Mouse (Mus musculus): ENCODE results near the gene Rrp8. TPM values are rescaled to one million over a fixed set of nuclear protein-coding genes. Genes with fewer than 3 reads are reported as not detected.
A peak's percentile ranks its signal among the peaks of the same experiment; 100 is the strongest.
"Not testable (repeated sequence)": the region's sequence is repeated elsewhere in the genome, so short reads cannot be mapped to it uniquely, and the experiment has no call there.

Gene Rrp8
- polyA plus RNA-seq, 1 experiment from 2014 or later, result 51.2 TPM

- peak within 1 kb of the TSS; percentile 86 for H3K4me2 ChIP-seq (ENCODE audit: low read depth, low read length)
- peak within 1 kb of the TSS; percentile 67 for H3K27ac ChIP-seq (replicated peaks; ENCODE audit: low read depth, low read length)
- H3K9ac ChIP-seq (replicated peaks; ENCODE audit: low read length), result peak within 1 kb of the TSS; percentile 80
- H3K4me1 ChIP-seq (ENCODE audit: control insufficient read depth, insufficient read depth, low read length), result no peaks in the 10 kb centered on the region
- no peaks in the 10 kb centered on the region for H3K27me3 ChIP-seq (ENCODE audit: control insufficient read depth, insufficient read depth, low read length)
- WGBS, result under 1% methylated on average over 51 of the region's 62 CpGs
- peaks cover 7% of the 10 kb centered on the region for H3K36me3 ChIP-seq (replicated peaks; ENCODE audit: control insufficient read depth, insufficient read depth, low read depth, low read length)
- peak; percentile 91 for DNase-seq (ENCODE audit: low spot score)
- H3K9me3 ChIP-seq (replicated peaks; ENCODE audit: control insufficient read depth, low read length), result no peaks in the 10 kb centered on the region
- H3K4me3 ChIP-seq (ENCODE audit: low read depth, low read length), result peak within 1 kb of the TSS; percentile 87
- peak; percentile 97 for ATAC-seq (replicated peaks; ENCODE audit: insufficient number of reproducible peaks, low FRiP score, low TSS enrichment, low read depth)
Observed at GRCm38 (mm10) chr7:105736264-105736901, 802 bp downstream of the Rrp8 start, which contains the start of gene Ilk. TSS of gene Ilk (plus strand) at chr7:105736592.

GRCm38 (mm10) chr7:105735464-105735863 is 1.7 kb downstream of the Rrp8 start:
- not testable (repeated sequence) for DNase-seq (ENCODE audit: low spot score); H3K9me3 ChIP-seq (replicated peaks; ENCODE audit: control insufficient read depth, low read length); H3K27ac ChIP-seq (replicated peaks; ENCODE audit: low read depth, low read length); H3K36me3 ChIP-seq (replicated peaks; ENCODE audit: control insufficient read depth, insufficient read depth, low read depth, low read length); ATAC-seq (replicated peaks; ENCODE audit: insufficient number of reproducible peaks, low FRiP score, low TSS enrichment, low read depth); H3K27me3 ChIP-seq (ENCODE audit: control insufficient read depth, insufficient read depth, low read length); H3K4me1 ChIP-seq (ENCODE audit: control insufficient read depth, insufficient read depth, low read length)
- Histone ChIP-seq H3K9ac (replicated peaks; ENCODE audit: low read length) (peak overlapping the region; percentile 80), H3K4me3 (ENCODE audit: low read depth, low read length) (peak overlapping the region; percentile 87), H3K4me2 (ENCODE audit: low read depth, low read length) (peak overlapping the region; percentile 86)
- 51% methylated on average over 4 of the region's 4 CpGs for WGBS

DNA sequence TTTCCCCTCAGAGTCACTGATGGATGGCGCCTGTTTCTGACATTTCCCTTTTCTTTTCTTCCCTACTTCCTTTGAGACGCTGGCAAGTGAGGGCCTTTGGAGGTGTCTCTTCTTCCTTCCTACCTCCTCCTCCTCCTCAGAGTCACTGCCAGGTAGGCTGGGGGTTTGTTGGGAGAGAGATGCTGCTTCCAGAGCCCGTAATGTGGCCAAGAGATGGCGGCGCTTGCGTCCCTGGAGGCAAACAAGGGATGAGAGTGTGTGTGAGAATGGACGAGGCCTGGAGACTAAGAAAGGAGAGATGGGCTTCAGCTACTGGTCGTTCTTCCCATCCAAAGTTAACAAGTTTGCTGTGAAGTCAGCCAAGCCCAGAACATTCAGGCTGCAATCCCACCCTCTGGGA is 2.4 kb downstream of the Rrp8 start:
- Histone ChIP-seq H3K4me3 (ENCODE audit: low read depth, low read length) (no peak overlapping the region), H3K27me3 (ENCODE audit: control insufficient read depth, insufficient read depth, low read length) (no peaks in the 10 kb centered on the region), H3K9ac (replicated peaks; ENCODE audit: low read length) (no peak overlapping the region), H3K4me2 (ENCODE audit: low read depth, low read length) (no peak overlapping the region), H3K9me3 (replicated peaks; ENCODE audit: control insufficient read depth, low read length) (no peaks in the 10 kb centered on the region), H3K27ac (replicated peaks; ENCODE audit: low read depth, low read length) (no peak overlapping the region), H3K36me3 (replicated peaks; ENCODE audit: control insufficient read depth, insufficient read depth, low read depth, low read length) (peaks cover 7% of the 10 kb centered on the region), H3K4me1 (ENCODE audit: control insufficient read depth, insufficient read depth, low read length) (no peaks in the 10 kb centered on the region)
- WGBS, result 87% methylated on average over 8 of the region's 8 CpGs
- ATAC-seq (replicated peaks; ENCODE audit: insufficient number of reproducible peaks, low FRiP score, low TSS enrichment, low read depth), result no peak
- DNase-seq (ENCODE audit: low spot score), result no peak

DNA sequence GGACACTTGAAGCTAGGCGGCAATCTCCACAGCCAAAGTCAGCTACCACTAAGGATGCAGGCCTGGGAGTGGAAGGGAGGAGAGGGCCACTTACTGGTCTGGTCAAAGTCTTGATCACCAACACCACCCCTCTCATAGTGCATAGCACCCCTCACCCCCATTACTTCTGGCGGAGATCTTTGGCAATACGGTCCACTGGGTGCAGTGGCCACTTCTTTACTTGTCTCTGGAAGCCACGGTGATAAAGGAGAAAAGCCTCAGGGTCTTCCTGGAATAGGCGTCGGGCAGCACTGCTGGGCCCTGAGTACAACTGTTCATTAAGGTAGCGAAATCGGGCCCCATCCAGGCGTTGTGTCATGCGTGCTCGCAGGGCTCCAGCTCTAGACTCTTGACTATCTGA is 3.3 kb downstream of the Rrp8 start:
- Histone ChIP-seq H3K9ac (replicated peaks; ENCODE audit: low read length) (no peak overlapping the region), H3K27me3 (ENCODE audit: control insufficient read depth, insufficient read depth, low read length) (no peaks in the 10 kb centered on the region), H3K27ac (replicated peaks; ENCODE audit: low read depth, low read length) (no peak overlapping the region), H3K4me1 (ENCODE audit: control insufficient read depth, insufficient read depth, low read length) (no peaks in the 10 kb centered on the region), H3K9me3 (replicated peaks; ENCODE audit: control insufficient read depth, low read length) (no peaks in the 10 kb centered on the region), H3K4me3 (ENCODE audit: low read depth, low read length) (no peak overlapping the region), H3K4me2 (ENCODE audit: low read depth, low read length) (no peak overlapping the region), H3K36me3 (replicated peaks; ENCODE audit: control insufficient read depth, insufficient read depth, low read depth, low read length) (peaks cover 7% of the 10 kb centered on the region)
- 93% methylated on average over 11 of the region's 11 CpGs for WGBS
- DNase-seq (ENCODE audit: low spot score) (no peak), ATAC-seq (replicated peaks; ENCODE audit: insufficient number of reproducible peaks, low FRiP score, low TSS enrichment, low read depth) (no peak)

GRCm38 (mm10) chr7:105728701-105729428 is 8.3 kb downstream of the Rrp8 start:
- no peaks in the 10 kb centered on the region for H3K9me3 ChIP-seq (replicated peaks; ENCODE audit: control insufficient read depth, low read length)
- H3K4me3 ChIP-seq (ENCODE audit: low read depth, low read length), result no peak overlapping the region
- peaks cover 3% of the 10 kb centered on the region; the same call in 1 of the 2 replicates for H3K36me3 ChIP-seq (replicated peaks; ENCODE audit: control insufficient read depth, insufficient read depth, low read depth, low read length)
- no peak for DNase-seq (ENCODE audit: low spot score)
- no peak for ATAC-seq (replicated peaks; ENCODE audit: insufficient number of reproducible peaks, low FRiP score, low TSS enrichment, low read depth)
- no peaks in the 10 kb centered on the region for H3K27me3 ChIP-seq (ENCODE audit: control insufficient read depth, insufficient read depth, low read length)
- 80% methylated on average over 6 of the region's 6 CpGs for WGBS
- H3K9ac ChIP-seq (replicated peaks; ENCODE audit: low read length), result no peak overlapping the region
- no peak overlapping the region for H3K27ac ChIP-seq (replicated peaks; ENCODE audit: low read depth, low read length)
- H3K4me1 ChIP-seq (ENCODE audit: control insufficient read depth, insufficient read depth, low read length), result no peaks in the 10 kb centered on the region
- no peak overlapping the region for H3K4me2 ChIP-seq (ENCODE audit: low read depth, low read length)

DNA sequence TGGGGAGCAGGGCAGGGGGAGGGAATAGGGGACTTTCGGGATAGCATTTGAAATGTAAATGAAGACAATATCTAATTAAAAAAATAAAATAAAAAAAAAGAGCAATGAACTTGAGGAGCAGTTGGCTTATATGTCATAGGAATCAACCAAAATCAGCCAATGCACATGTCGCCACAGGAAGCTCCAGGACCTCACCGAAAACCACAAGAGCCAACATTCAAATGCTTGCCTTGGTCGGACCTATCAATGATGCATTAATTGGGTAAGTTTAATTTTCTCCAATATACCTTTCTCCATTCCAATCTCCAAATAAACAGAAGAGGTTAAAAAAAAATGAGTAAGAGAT is 10.2 kb downstream of the Rrp8 start:
- WGBS, result 97% methylated on average over 4 of the region's 4 CpGs
- ATAC-seq (replicated peaks; ENCODE audit: insufficient number of reproducible peaks, low FRiP score, low TSS enrichment, low read depth), result no peak
- no peaks in the 10 kb centered on the region for H3K9me3 ChIP-seq (replicated peaks; ENCODE audit: control insufficient read depth, low read length)
- H3K9ac ChIP-seq (replicated peaks; ENCODE audit: low read length), result no peak overlapping the region
- H3K4me1 ChIP-seq (ENCODE audit: control insufficient read depth, insufficient read depth, low read length), result no peaks in the 10 kb centered on the region
- no peak for DNase-seq (ENCODE audit: low spot score)
- H3K36me3 ChIP-seq (replicated peaks; ENCODE audit: control insufficient read depth, insufficient read depth, low read depth, low read length), result no peaks in the 10 kb centered on the region
- no peaks in the 10 kb centered on the region for H3K27me3 ChIP-seq (ENCODE audit: control insufficient read depth, insufficient read depth, low read length)
- no peak overlapping the region for H3K27ac ChIP-seq (replicated peaks; ENCODE audit: low read depth, low read length)
- H3K4me3 ChIP-seq (ENCODE audit: low read depth, low read length), result no peak overlapping the region
- H3K4me2 ChIP-seq (ENCODE audit: low read depth, low read length), result no peak overlapping the region

- Histone ChIP-seq H3K27me3 (ENCODE audit: control insufficient read depth, insufficient read depth, low read length) (no peaks in the 10 kb centered on the region), H3K27ac (replicated peaks; ENCODE audit: low read depth, low read length) (no peak overlapping the region), H3K4me2 (ENCODE audit: low read depth, low read length) (no peak overlapping the region), H3K4me1 (ENCODE audit: control insufficient read depth, insufficient read depth, low read length) (no peaks in the 10 kb centered on the region), H3K36me3 (replicated peaks; ENCODE audit: control insufficient read depth, insufficient read depth, low read depth, low read length) (no peaks in the 10 kb centered on the region), H3K9ac (replicated peaks; ENCODE audit: low read length) (no peak overlapping the region), H3K9me3 (replicated peaks; ENCODE audit: control insufficient read depth, low read length) (no peaks in the 10 kb centered on the region), H3K4me3 (ENCODE audit: low read depth, low read length) (no peak overlapping the region)
- peak; percentile 78 for DNase-seq (ENCODE audit: low spot score)
- WGBS, result 77% methylated on average over 4 of the region's 4 CpGs
- peak; percentile 60; the same call in 1 of the 2 replicates for ATAC-seq (replicated peaks; ENCODE audit: insufficient number of reproducible peaks, low FRiP score, low TSS enrichment, low read depth)
Observed at GRCm38 (mm10) chr7:105726144-105726979, 10.8 kb downstream of the Rrp8 start.

Measured in embryonic facial prominence, embryonic 11.5 days (tissue).